Mouse (Mus musculus) megakaryocyte, embryonic 14.5 days (primary cell): ENCODE data around the gene Tmem131l.

Source experiments
- FLI1 ChIP-seq: IDR thresholded peaks from 2 replicates; pipeline ENCODE4 v1.6.1; 2012; ENCODE audit warnings: low read length, inconsistent platforms, mixed read lengths
- GATA1 ChIP-seq: IDR thresholded peaks from 3 replicates; pipeline ENCODE4 v1.6.1; 2012; ENCODE audit warnings: mixed read lengths, low read length, inconsistent platforms, borderline replicate concordance

DNA sequence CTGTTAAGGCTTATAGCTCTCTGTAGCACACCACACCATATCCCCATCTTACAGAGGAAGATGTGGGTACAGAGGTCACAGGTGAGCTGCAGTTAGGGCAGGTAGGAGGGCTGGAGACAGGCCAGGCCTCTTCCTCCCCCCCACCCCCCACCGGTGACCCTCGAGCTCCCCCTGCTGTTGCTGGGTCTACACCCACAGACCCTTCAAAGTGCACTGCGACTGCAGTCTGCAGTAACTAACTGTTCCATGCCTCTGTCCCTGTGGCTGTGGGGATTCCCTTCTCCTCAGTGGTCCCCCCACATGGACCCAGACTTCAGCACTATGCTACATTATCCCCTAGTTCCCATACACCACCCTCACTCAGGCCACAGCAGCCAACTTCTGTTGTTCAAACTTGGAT, 144.2 kb downstream of the Tmem131l start:
- TF ChIP-seq GATA1 (no peak), FLI1 (no peak)
